In the genomic region with DNA sequence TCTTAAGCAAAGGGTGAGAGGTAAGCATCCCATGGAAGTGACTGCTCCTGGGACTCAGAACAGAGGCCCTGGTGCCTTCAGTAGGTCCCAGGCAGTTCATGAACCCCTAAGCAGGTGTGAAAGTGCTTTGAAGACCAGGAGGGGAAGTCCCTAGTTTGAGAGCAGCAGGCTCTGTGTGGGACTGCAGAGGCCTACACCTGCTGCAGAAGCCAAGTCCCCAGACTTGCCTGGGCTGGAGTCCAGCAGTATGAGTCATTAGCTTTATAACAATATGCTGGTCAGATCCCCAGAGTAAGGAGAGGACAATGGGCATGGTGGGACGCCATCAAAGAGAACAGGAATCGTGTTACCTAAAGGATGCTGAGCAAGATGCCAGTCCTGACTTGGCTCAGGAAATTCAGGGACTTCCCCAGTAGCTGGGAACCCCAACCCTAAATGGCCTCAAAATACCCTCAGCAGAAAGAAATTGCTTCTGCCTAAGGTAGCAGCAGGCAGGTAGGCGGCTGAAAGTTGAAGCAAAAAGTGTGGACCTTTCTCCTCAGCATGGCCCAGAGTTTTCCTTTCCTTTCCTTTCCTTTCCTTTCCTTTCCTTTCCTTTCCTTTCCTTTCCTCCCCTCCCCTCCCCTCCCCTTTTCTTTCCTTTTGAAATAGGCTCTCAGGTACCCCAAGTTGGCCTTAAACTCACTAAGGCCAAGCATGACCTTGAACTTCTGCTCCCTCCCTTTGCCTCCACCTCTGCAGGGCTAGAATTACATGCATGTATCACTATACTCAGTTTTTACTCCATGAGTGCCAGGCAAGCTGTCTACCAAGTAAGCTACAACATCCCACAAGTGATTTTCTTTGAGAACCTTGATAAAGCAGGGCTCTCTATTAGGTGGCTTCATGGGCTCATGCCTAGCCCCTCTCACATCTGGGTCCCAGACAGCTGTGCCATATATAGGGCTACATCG, we compare ENCODE assay signal across 10 mouse cellular contexts. TPM values are rescaled to one million over a fixed set of nuclear protein-coding genes. Genes with fewer than 3 reads are reported as not detected.
A peak's percentile ranks its signal among the peaks of the same experiment; 100 is the strongest.
DNase-seq lines count a peak whose midpoint lies in the region; ATAC-seq and TF ChIP-seq lines count a peak whose summit lies in the region.
"Had no signal": no experiment of that assay in that cellular context is flagged by ENCODE, and none has a peak within 500 bp of the region (broad histone marks: within the 10 kb centered on the region; RNA-seq: fewer than 3 reads in every experiment).

No protein-coding gene starts in this region.

- H3K4me2 ChIP-seq in heart, embryonic 15.5 days, result no peak overlapping the region
- no peak overlapping the region for H3K4me2 ChIP-seq in midbrain, embryonic 11.5 days
- H3K4me2 ChIP-seq: midbrain, embryonic 12.5 days had no signal

- no peak overlapping the region for H3K9ac ChIP-seq in heart, embryonic 15.5 days
- H3K9ac ChIP-seq in midbrain, embryonic 11.5 days (ENCODE audit: low read length), result no peak overlapping the region
- H3K9ac ChIP-seq: midbrain, embryonic 12.5 days had no signal

- peak; percentile 65; the same call in 1 of the 2 replicates for ATAC-seq in heart, embryonic 15.5 days (replicated peaks; ENCODE audit: insufficient number of reproducible peaks, insufficient read depth, low FRiP score, low read depth)
- ATAC-seq in midbrain, embryonic 11.5 days (ENCODE audit: low FRiP score), result no peak

- H3K4me1 ChIP-seq in heart, embryonic 15.5 days (replicated peaks), result no peaks in the 10 kb centered on the region
- H3K4me1 ChIP-seq in midbrain, embryonic 11.5 days (ENCODE audit: control insufficient read depth, insufficient read depth, low read length), result no peaks in the 10 kb centered on the region
- H3K4me1 ChIP-seq: midbrain, embryonic 12.5 days had no signal

- H3K9me3 ChIP-seq in heart, embryonic 15.5 days (replicated peaks), result 0 out of 2 replicates have a peak, but pooled peaks cover 3% of the 10 kb centered on the region
- no peaks in the 10 kb centered on the region for H3K9me3 ChIP-seq in midbrain, embryonic 11.5 days (ENCODE audit: control insufficient read depth, low read length)

- H3K27me3 ChIP-seq in heart, embryonic 15.5 days, result peaks cover 24% of the 10 kb centered on the region
- H3K27me3 ChIP-seq in midbrain, embryonic 11.5 days (ENCODE audit: control insufficient read depth, insufficient read depth, low read length), result no peaks in the 10 kb centered on the region; the same call in 1 of the 2 replicates

- peak; percentile 45 for DNase-seq in layer of hippocampus, adult 9-11 months
- no peak for DNase-seq in layer of hippocampus, adult 2 months (ENCODE audit: low spot score in 2 of 2)
- DNase-seq in NIH3T3 (ENCODE audit: low read depth), result peak; percentile 48
- peak; percentile 33 for DNase-seq in skeletal muscle tissue, adult 2 months (ENCODE audit: low read depth, low spot score)
- DNase-seq in midbrain, embryonic 11.5 days (ENCODE audit: low spot score, missing footprints), result no peak
- no peak for DNase-seq in cerebellum, adult 18-20 months
- no peak for DNase-seq in cerebellum, postnatal 36 days

- no peak for TF ChIP-seq CTCF in layer of hippocampus, adult 2 months (conservative IDR thresholded peaks at IDR 0.05)

- H3K27ac ChIP-seq in layer of hippocampus, adult 2 months, result no peak overlapping the region
- H3K27ac ChIP-seq in heart, embryonic 15.5 days, result no peak overlapping the region
- no peak overlapping the region for H3K27ac ChIP-seq in midbrain, embryonic 11.5 days (ENCODE audit: low read depth, low read length)
- H3K27ac ChIP-seq: midbrain, embryonic 12.5 days had no signal

- no peak overlapping the region for H3K4me3 ChIP-seq in layer of hippocampus, adult 2 months
- no peak overlapping the region for H3K4me3 ChIP-seq in heart, embryonic 15.5 days
- no peak overlapping the region for H3K4me3 ChIP-seq in midbrain, embryonic 11.5 days (ENCODE audit: low read depth, low read length)
- H3K4me3 ChIP-seq: midbrain, embryonic 12.5 days had no signal

- WGBS in heart, embryonic 15.5 days, result 66% methylated on average over 4 of the region's 4 CpGs
- 75% methylated on average over 4 of the region's 4 CpGs for WGBS in midbrain, embryonic 11.5 days

- no peaks in the 10 kb centered on the region for H3K36me3 ChIP-seq in heart, embryonic 15.5 days
- no peaks in the 10 kb centered on the region for H3K36me3 ChIP-seq in midbrain, embryonic 11.5 days (ENCODE audit: control insufficient read depth, insufficient read depth, low read length)
- H3K36me3 ChIP-seq: midbrain, embryonic 12.5 days had no signal

RNA-seq across cellular contexts. Expression of gene Tnfrsf8, which starts 4.6 kb away (rescaled TPM):
- total RNA-seq in layer of hippocampus, adult 2 months (2021), result under 1 TPM; 0.52 to 0.69 TPM
- 0.18 and 2.3 TPM in 2 replicates for polyA plus RNA-seq in heart, embryonic 15.5 days (2015; fragmentation: Nextera tagmentation; extraction: Ambion mirVana)
- polyA plus RNA-seq in midbrain, embryonic 11.5 days (2014; fragmentation: Nextera tagmentation; extraction: Ambion mirVana), result 0.04 TPM in 1 of 2 replicates, not detected in the other
- total RNA-seq: hematopoietic stem cell, adult 5-6 weeks had no signal
- polyA plus RNA-seq: midbrain, embryonic 12.5 days had no signal

Comparison
In these comparisons a context has a peak if more than half of its experiments do, and no peak if none do; other contexts are left out.
1. DNase-seq: peak in layer of hippocampus, adult 9-11 months (single experiment), NIH3T3 (single experiment) and skeletal muscle tissue, adult 2 months (single experiment); none in layer of hippocampus, adult 2 months (0 of 2), midbrain, embryonic 11.5 days (single experiment), cerebellum, adult 18-20 months (0 of 2) and cerebellum, postnatal 36 days (0 of 2).